Mouse (Mus musculus) MEL (cell line): ENCODE measurements around the gene Dnajb14. TPM values are rescaled to one million over a fixed set of nuclear protein-coding genes. Genes with fewer than 3 reads are reported as not detected.

ENCODE experiments used
- DNase-seq: peaks from one replicate; pipeline ENCODE4 v3.0.0; 2011; ENCODE audit warnings: low read depth, low spot score
- H3K27ac ChIP-seq: 2 replicates; pipeline ENCODE4 v1.5.1; 2012; ENCODE audit warnings: low read depth, mild to moderate bottlenecking, control low read depth, low read length, moderate library complexity; ENCODE audit not compliant: control insufficient read depth
- H3K27me3 ChIP-seq, 2 experiments: fragments of 150-350 bp in 1 of 2; sonication (generic) in 1 of 2; 2 replicates each; pipeline ENCODE4 v1.6.1; 2012; ENCODE audit warnings: low read length in 2 of 2, mild to moderate bottlenecking in 2 of 2, improper control_type of control experiment in 1 of 2, moderate library complexity in 1 of 2; ENCODE audit not compliant: insufficient read depth in 2 of 2, control insufficient read depth in 1 of 2
- H3K36me3 ChIP-seq, 2 experiments: 2 replicates each; pipeline ENCODE4 v1.6.1; 2012 to 2014; ENCODE audit warnings: low read length in 2 of 2, improper control_type of control experiment in 1 of 2, inconsistent platforms in 1 of 2, mild to moderate bottlenecking in 1 of 2; ENCODE audit not compliant: insufficient read depth in 2 of 2, control insufficient read depth in 1 of 2
- H3K4me1 ChIP-seq, 2 experiments: fragments of 150-350 bp in 1 of 2; sonication (generic) in 1 of 2; 2 replicates each; pipeline ENCODE4 v1.6.1; 2012; ENCODE audit warnings: low read length in 2 of 2, improper control_type of control experiment in 1 of 2, mild to moderate bottlenecking in 1 of 2; ENCODE audit not compliant: insufficient read depth in 2 of 2, control insufficient read depth in 1 of 2
- H3K4me3 ChIP-seq, 2 experiments: fragments of 150-350 bp in 1 of 2; sonication (generic) in 1 of 2; 2 replicates each; pipeline ENCODE4 v1.5.1; 2012; ENCODE audit warnings: low read depth in 2 of 2, low read length in 2 of 2, mild to moderate bottlenecking in 2 of 2, moderate library complexity in 2 of 2, control low read depth in 1 of 2, improper control_type of control experiment in 1 of 2; ENCODE audit not compliant: control insufficient read depth in 1 of 2, insufficient read depth in 1 of 2
- H3K79me2 ChIP-seq: 2 replicates; pipeline ENCODE4 v1.6.1; 2012; ENCODE audit warnings: mild to moderate bottlenecking, low read length, moderate library complexity; ENCODE audit not compliant: control insufficient read depth, poor library complexity, insufficient read depth
- H3K9ac ChIP-seq: 2 replicates; pipeline ENCODE4 v1.6.1; 2012; ENCODE audit warnings: low read depth, mild to moderate bottlenecking, control low read depth, low read length, moderate library complexity; ENCODE audit not compliant: control insufficient read depth, poor library complexity, severe bottlenecking
- H3K9me3 ChIP-seq: fragments of 150-350 bp; sonication (generic); replicated peaks from 2 replicates; pipeline ENCODE4 v1.6.1; 2012; ENCODE audit warnings: mild to moderate bottlenecking, low read length, improper control_type of control experiment, moderate library complexity; ENCODE audit not compliant: insufficient read depth
- BHLHE40 ChIP-seq: IDR thresholded peaks from 2 replicates; pipeline ENCODE4 v1.6.1; 2012; ENCODE audit warnings: low read depth, mild to moderate bottlenecking, inconsistent platforms, low read length, improper control_type of control experiment, borderline replicate concordance
- CHD1 ChIP-seq: IDR thresholded peaks from 2 replicates; pipeline ENCODE4 v1.6.1; 2012; ENCODE audit warnings: low read depth, mild to moderate bottlenecking, inconsistent platforms, low read length, improper control_type of control experiment
- CHD2 ChIP-seq: IDR thresholded peaks from 2 replicates; pipeline ENCODE4 v1.6.1; 2011; ENCODE audit warnings: low read length, improper control_type of control experiment
- CTCF ChIP-seq, 3 experiments: IDR thresholded peaks in 2 of 3; conservative IDR thresholded peaks in 1 of 3; 2 replicates each; pipeline ENCODE4 v1.5.1; 2011 to 2012; ENCODE audit warnings: low read length in 3 of 3, low read depth in 2 of 3, mild to moderate bottlenecking in 2 of 3, improper control_type of control experiment in 1 of 3, inconsistent platforms in 1 of 3, mixed read lengths in 1 of 3, moderate library complexity in 1 of 3; ENCODE audit not compliant: control insufficient read depth in 1 of 3, insufficient read depth in 1 of 3, poor library complexity in 1 of 3, severe bottlenecking in 1 of 3
- E2F4 ChIP-seq: IDR thresholded peaks from 2 replicates; pipeline ENCODE4 v1.6.1; 2011; ENCODE audit warnings: low read depth, low read length, improper control_type of control experiment, borderline replicate concordance
- ELF1 ChIP-seq: IDR thresholded peaks from 2 replicates; pipeline ENCODE4 v1.6.1; 2014; ENCODE audit warnings: low read depth, mild to moderate bottlenecking, inconsistent platforms, low read length, improper control_type of control experiment, moderate library complexity
- EP300 ChIP-seq, 2 experiments: IDR thresholded peaks; 2 replicates each; pipeline ENCODE4 v1.6.1; 2011; ENCODE audit warnings: improper control_type of control experiment in 2 of 2, low read length in 2 of 2, low read depth in 1 of 2, mild to moderate bottlenecking in 1 of 2
- GABPA ChIP-seq: IDR thresholded peaks from 2 replicates; pipeline ENCODE4 v1.6.1; 2012; ENCODE audit warnings: low read depth, mild to moderate bottlenecking, inconsistent platforms, low read length, improper control_type of control experiment, moderate library complexity
- GATA1 ChIP-seq: IDR thresholded peaks from 2 replicates; pipeline ENCODE4 v1.6.1; 2011; ENCODE audit warnings: low read depth, low read length, improper control_type of control experiment
- HCFC1 ChIP-seq: IDR thresholded peaks from 2 replicates; pipeline ENCODE4 v1.6.1; 2012; ENCODE audit warnings: low read depth, mild to moderate bottlenecking, inconsistent platforms, low read length, improper control_type of control experiment, moderate library complexity
- JUND ChIP-seq: IDR thresholded peaks from 2 replicates; pipeline ENCODE4 v1.6.1; 2011; ENCODE audit warnings: low read depth, mild to moderate bottlenecking, improper control_type of control experiment, low read length
- KAT2A ChIP-seq: conservative IDR thresholded peaks from 2 replicates; pipeline ENCODE4 v1.6.1; 2012; ENCODE audit warnings: low read depth, low read length, improper control_type of control experiment, inconsistent platforms
- MAFK ChIP-seq: IDR thresholded peaks from 2 replicates; pipeline ENCODE4 v1.6.1; 2011; ENCODE audit warnings: low read depth, mild to moderate bottlenecking, low read length, improper control_type of control experiment, borderline replicate concordance
- MAX ChIP-seq: IDR thresholded peaks from 2 replicates; pipeline ENCODE4 v1.6.1; 2011; ENCODE audit warnings: low read length, improper control_type of control experiment
- MAZ ChIP-seq: IDR thresholded peaks from 2 replicates; pipeline ENCODE4 v1.6.1; 2012; ENCODE audit warnings: low read depth, mild to moderate bottlenecking, inconsistent platforms, low read length, improper control_type of control experiment
- MEF2A ChIP-seq: IDR thresholded peaks from 2 replicates; pipeline ENCODE4 v1.6.1; 2014; ENCODE audit warnings: low read depth, mild to moderate bottlenecking, inconsistent platforms, low read length, improper control_type of control experiment; ENCODE audit not compliant: poor library complexity, insufficient replicate concordance, severe bottlenecking; ENCODE audit errors: extremely low read depth
- MXI1 ChIP-seq: IDR thresholded peaks from 2 replicates; pipeline ENCODE4 v1.6.1; 2011; ENCODE audit warnings: mild to moderate bottlenecking, low read depth, low read length, improper control_type of control experiment
- MYC ChIP-seq: IDR thresholded peaks from 2 replicates; pipeline ENCODE4 v1.6.1; 2011; ENCODE audit warnings: low read depth, mild to moderate bottlenecking, low read length, improper control_type of control experiment, moderate library complexity
- NELFE ChIP-seq: IDR thresholded peaks from 2 replicates; pipeline ENCODE4 v1.6.1; 2011; ENCODE audit warnings: low read depth, low read length, improper control_type of control experiment
- NRF1 ChIP-seq: IDR thresholded peaks from 2 replicates; pipeline ENCODE4 v1.6.1; 2014; ENCODE audit warnings: low read depth, mild to moderate bottlenecking, inconsistent platforms, low read length, improper control_type of control experiment, moderate library complexity; ENCODE audit not compliant: poor library complexity, insufficient read depth, severe bottlenecking
- POLR2AphosphoS5 ChIP-seq: IDR thresholded peaks from 2 replicates; pipeline ENCODE4 v1.6.1; 2012; ENCODE audit warnings: low read depth, borderline replicate concordance, mild to moderate bottlenecking, inconsistent platforms, low read length, moderate library complexity, mixed read lengths
- RAD21 ChIP-seq: IDR thresholded peaks from 2 replicates; pipeline ENCODE4 v1.6.1; 2011; ENCODE audit warnings: mild to moderate bottlenecking, low read depth, low read length, improper control_type of control experiment
- RCOR1 ChIP-seq: IDR thresholded peaks from 2 replicates; pipeline ENCODE4 v1.6.1; 2012; ENCODE audit warnings: low read depth, mild to moderate bottlenecking, inconsistent platforms, low read length, improper control_type of control experiment
- SIN3A ChIP-seq: IDR thresholded peaks from 2 replicates; pipeline ENCODE4 v1.6.1; 2012; ENCODE audit warnings: low read length, improper control_type of control experiment, inconsistent platforms
- SMC3 ChIP-seq: IDR thresholded peaks from 2 replicates; pipeline ENCODE4 v1.6.1; 2011; ENCODE audit warnings: low read depth, low read length, improper control_type of control experiment
- TAL1 ChIP-seq: IDR thresholded peaks from 2 replicates; pipeline ENCODE4 v1.6.1; 2012; ENCODE audit warnings: mild to moderate bottlenecking, inconsistent platforms, low read length, moderate library complexity, mixed read lengths
- TCF12 ChIP-seq: IDR thresholded peaks from 2 replicates; pipeline ENCODE4 v1.6.1; 2014; ENCODE audit warnings: low read depth, mild to moderate bottlenecking, inconsistent platforms, low read length, improper control_type of control experiment, moderate library complexity
- UBTF ChIP-seq: IDR thresholded peaks from 2 replicates; pipeline ENCODE4 v1.6.1; 2012; ENCODE audit warnings: low read depth, mild to moderate bottlenecking, inconsistent platforms, low read length, improper control_type of control experiment, moderate library complexity, borderline replicate concordance; ENCODE audit not compliant: insufficient read depth
- ZC3H11A ChIP-seq: IDR thresholded peaks from 2 replicates; pipeline ENCODE4 v1.6.1; 2012; ENCODE audit warnings: low read depth, mild to moderate bottlenecking, inconsistent platforms, low read length, improper control_type of control experiment
- ZMIZ1 ChIP-seq: IDR thresholded peaks from 2 replicates; pipeline ENCODE4 v1.6.1; 2012; ENCODE audit warnings: low read depth, mild to moderate bottlenecking, inconsistent platforms, low read length, improper control_type of control experiment, moderate library complexity
- polyA plus RNA-seq, 2 experiments: library from polyadenylated mRNA; stranded (reverse) in 1 of 2; unstranded in 1 of 2; fragments of >175 nt in 1 of 2; fragments of >200 nt in 1 of 2; gene quantifications; 2 replicates each; pipeline versions ENCODE4 v1.2.1 to v1.2.4; 2012; ENCODE audit warnings: low replicate concordance in 2 of 2, low read depth in 1 of 2; ENCODE audit not compliant: insufficient read length in 2 of 2, insufficient read depth in 1 of 2, missing spikeins in 1 of 2
- total RNA-seq: library from RNA; depleted of rRNA; stranded (reverse); fragments of 300-350 nt; gene quantifications from 2 replicates; pipeline ENCODE4 v1.2.3, GENCODE M21; 2012

Dnajb14 gene
- total and polyA plus RNA-seq, 3 experiments, result 4.2 to 6.1 TPM; not detected in 1

GRCm38 (mm10) chr3:137863330-137864123 lies 3.9 kb upstream of the Dnajb14 start (continued):
- TF ChIP-seq SIN3A (no peak; the same call in 1 of the 2 replicates), POLR2AphosphoS5 (no peak), CHD1 (peak; percentile 76; the same call in 1 of the 2 replicates), EP300 (IDR thresholded peaks at IDR 0.05; ENCODE audit: low read depth in 1 of 2, low read length in 2 of 2) (no peak), E2F4 (no peak), RCOR1 (0 out of 2 replicates have a peak, but pooled peaks have one; percentile 34), GATA1 (no peak), KAT2A (no peak), BHLHE40 (no peak), SMC3 (no peak), MEF2A (no peak), CHD2 (no peak), ELF1 (no peak), UBTF (no peak), TAL1 (no peak), HCFC1 (no peak; the same call in none of the 2 replicates), MXI1 (peak; percentile 66; the same call in 1 of the 2 replicates), MAFK (no peak), MYC (no peak)
- TF ChIP-seq, all 39 proteins: peak for 7

- H3K4me1 ChIP-seq, result peaks cover 5 to 19% of the 10 kb centered on the region in 2 experiments
- peaks cover 3 to 32% of the 10 kb centered on the region in 2 experiments for H3K36me3 ChIP-seq
- peak within 1 kb of the TSS; percentile 77 to 99 for H3K4me3 ChIP-seq
- H3K27ac ChIP-seq, result peak within 1 kb of the TSS; percentile 98
- peak; percentile 98 for DNase-seq
- no peaks in the 10 kb centered on the region for H3K27me3 ChIP-seq
- H3K79me2 ChIP-seq, result peaks cover 32% of the 10 kb centered on the region
- H3K9me3 ChIP-seq, result no peaks in the 10 kb centered on the region
- peak within 1 kb of the TSS; percentile 96 for H3K9ac ChIP-seq
- TF ChIP-seq KAT2A, result no peak
- TF ChIP-seq ZMIZ1, result peak; percentile 99
- TF ChIP-seq ZC3H11A, result no peak
- no peak for TF ChIP-seq MAFK
- no peak for TF ChIP-seq CTCF (IDR thresholded peaks at IDR 0.05 in 2 of 3, conservative IDR thresholded peaks at IDR 0.05 in 1 of 3; ENCODE audit: control insufficient read depth in 1 of 3, insufficient read depth in 1 of 3, low read depth in 2 of 3, low read length in 3 of 3, poor library complexity in 1 of 3, severe bottlenecking in 1 of 3)
- peak; percentile 99 for TF ChIP-seq NELFE
- TF ChIP-seq NRF1, result no peak
- TF ChIP-seq RCOR1, result no peak
- TF ChIP-seq MYC, result no peak
- peak; percentile 77; the same call in 1 of the 2 replicates for TF ChIP-seq MAZ
- TF ChIP-seq TCF12, result peak; percentile 75
- no peak for TF ChIP-seq UBTF
- TF ChIP-seq ELF1, result peak; percentile 71
- peak; percentile 84 for TF ChIP-seq MAX
- TF ChIP-seq HCFC1, result peak; percentile 76
- no peak for TF ChIP-seq CHD2
- TF ChIP-seq RAD21, result no peak
- TF ChIP-seq JUND, result no peak
- no peak for TF ChIP-seq GABPA
- peak; percentile 98 for TF ChIP-seq POLR2AphosphoS5
Observed at GRCm38 (mm10) chr3:137864124-137864987, 3.1 kb upstream of the Dnajb14 start, which contains the start of gene H2afz. Gene H2afz (plus strand): TSS chr3:137864487.
